Mouse (Mus musculus) lung, embryonic 14.5 days (tissue): ENCODE results near the gene E2f6. TPM values are rescaled to one million over a fixed set of nuclear protein-coding genes. Genes with fewer than 3 reads are reported as not detected.

Source experiments
- ATAC-seq: fragments of 200-750 bp; cut with Nextera tagmentation; 2 replicates; pipeline ENCODE4 v1.8.0; 2017; ENCODE audit warnings: mild to moderate bottlenecking, moderate TSS enrichment, moderate library complexity; ENCODE audit not compliant: insufficient read depth
- DNase-seq: peaks from one replicate; pipeline ENCODE4 v3.0.0-alpha.2; 2015
- H3K27ac ChIP-seq: fragments of 300-500 bp; sonication (generic); 2 replicates; pipeline ENCODE4 v1.5.1; 2014; ENCODE audit warnings: low read depth, mild to moderate bottlenecking, moderate library complexity
- H3K27me3 ChIP-seq: fragments of 300-500 bp; sonication (generic); 2 replicates; pipeline ENCODE4 v1.6.1; 2014; ENCODE audit warnings: low read length, control low read depth; ENCODE audit not compliant: insufficient read depth
- H3K36me3 ChIP-seq: fragments of 300-500 bp; sonication (generic); 2 replicates; pipeline ENCODE4 v1.6.1; 2014; ENCODE audit warnings: control low read depth; ENCODE audit not compliant: insufficient read depth
- H3K4me1 ChIP-seq: fragments of 300-500 bp; sonication (generic); 2 replicates; pipeline ENCODE4 v1.6.1; 2014; ENCODE audit warnings: antibody characterized with exemption, control low read depth; ENCODE audit not compliant: insufficient read depth
- H3K4me2 ChIP-seq: fragments of 300-500 bp; sonication (generic); 2 replicates; pipeline ENCODE4 v1.6.1; 2014; ENCODE audit warnings: mild to moderate bottlenecking
- H3K4me3 ChIP-seq: fragments of 300-500 bp; sonication (generic); 2 replicates; pipeline ENCODE4 v1.5.1; 2014; ENCODE audit warnings: low read depth, low read length
- H3K9ac ChIP-seq: fragments of 300-500 bp; sonication (generic); 2 replicates; pipeline ENCODE4 v1.6.1; 2014
- H3K9me3 ChIP-seq: fragments of 300-500 bp; sonication (generic); 2 replicates; pipeline ENCODE4 v1.6.1; 2016; ENCODE audit warnings: low read depth, low read length, control low read depth
- CTCF ChIP-seq: IDR thresholded peaks from 2 replicates; pipeline ENCODE4 v1.5.1; 2016; ENCODE audit warnings: antibody characterized with exemption, low read depth
- WGBS: fragments of 180-500 bp; shearing (Covaris S2); extraction: QIAGEN DNeasy Blood & Tissue Kit; methylation state at CpG from one replicate; pipeline ENCODE4 v1.1.7; 2014; 5-methylcytosine and 5-hydroxymethylcytosine counted together
- polyA plus RNA-seq: library from polyadenylated mRNA; unstranded; fragments of >200 nt; fragmentation: Nextera tagmentation; extraction: Ambion mirVana; gene quantifications from 2 replicates; pipeline ENCODE4 v1.2.1, GENCODE M21; 2014

Gene E2f6
- polyA plus RNA-seq, 1 experiment from 2014 or later, result 49.0 TPM

- Histone ChIP-seq H3K27ac (no peak overlapping the region), H3K4me2 (no peak overlapping the region), H3K9ac (no peak overlapping the region), H3K4me1 (no peaks in the 10 kb centered on the region), H3K27me3 (no peaks in the 10 kb centered on the region), H3K9me3 (no peaks in the 10 kb centered on the region), H3K4me3 (no peak overlapping the region), H3K36me3 (no peaks in the 10 kb centered on the region)
- no peak for TF ChIP-seq CTCF
- ATAC-seq, result no peak
- DNase-seq, result no peak
- WGBS, result 71% methylated on average over 2 of the region's 2 CpGs
Observed at GRCm38 (mm10) chr12:16856306-16856679, 45.5 kb downstream of the E2f6 start.

GRCm38 (mm10) chr12:16858081-16858480, 47.3 kb downstream of the E2f6 start:
- H3K9me3 ChIP-seq, result no peaks in the 10 kb centered on the region
- no peak for TF ChIP-seq CTCF
- H3K4me2 ChIP-seq, result no peak overlapping the region
- no peak overlapping the region for H3K27ac ChIP-seq
- H3K36me3 ChIP-seq, result no peaks in the 10 kb centered on the region
- ATAC-seq, result no peak
- H3K9ac ChIP-seq, result no peak overlapping the region
- no peak for DNase-seq
- no peaks in the 10 kb centered on the region for H3K4me1 ChIP-seq
- no peaks in the 10 kb centered on the region for H3K27me3 ChIP-seq
- WGBS, result 40% methylated on average over 4 of the region's 4 CpGs
- H3K4me3 ChIP-seq, result no peak overlapping the region

GRCm38 (mm10) chr12:16859781-16860180, 49.0 kb downstream of the E2f6 start:
- H3K9me3 ChIP-seq, result no peaks in the 10 kb centered on the region
- H3K9ac ChIP-seq, result no peak overlapping the region
- DNase-seq (no peak), ATAC-seq (no peak)
- H3K36me3 ChIP-seq, result no peaks in the 10 kb centered on the region
- no peak overlapping the region for H3K4me3 ChIP-seq
- TF ChIP-seq CTCF, result no peak
- H3K4me2 ChIP-seq, result no peak overlapping the region
- no peaks in the 10 kb centered on the region for H3K27me3 ChIP-seq
- 90% methylated on average over 2 of the region's 2 CpGs for WGBS
- H3K4me1 ChIP-seq, result no peaks in the 10 kb centered on the region
- no peak overlapping the region for H3K27ac ChIP-seq

GRCm38 (mm10) chr12:16860533-16860932, 49.8 kb downstream of the E2f6 start:
- H3K4me3 ChIP-seq, result no peak overlapping the region
- 73% methylated on average over 1 of the region's 1 CpGs for WGBS
- no peak for DNase-seq
- no peaks in the 10 kb centered on the region for H3K9me3 ChIP-seq
- ATAC-seq, result no peak
- no peak for TF ChIP-seq CTCF
- H3K4me1 ChIP-seq, result no peaks in the 10 kb centered on the region
- H3K9ac ChIP-seq, result no peak overlapping the region
- H3K27me3 ChIP-seq, result no peaks in the 10 kb centered on the region
- H3K4me2 ChIP-seq, result no peak overlapping the region
- H3K27ac ChIP-seq, result no peak overlapping the region
- H3K36me3 ChIP-seq, result no peaks in the 10 kb centered on the region

GRCm38 (mm10) chr12:16860961-16861360, 50.2 kb downstream of the E2f6 start:
- peak; percentile 28 for DNase-seq
- Histone ChIP-seq H3K27ac (no peak overlapping the region), H3K9me3 (no peaks in the 10 kb centered on the region), H3K4me3 (no peak overlapping the region), H3K9ac (no peak overlapping the region), H3K27me3 (no peaks in the 10 kb centered on the region), H3K4me2 (no peak overlapping the region), H3K4me1 (no peaks in the 10 kb centered on the region), H3K36me3 (no peaks in the 10 kb centered on the region)
- ATAC-seq, result no peak
- no peak for TF ChIP-seq CTCF
- WGBS, result 41% methylated on average over 3 of the region's 3 CpGs

- no peak for ATAC-seq
- H3K27ac ChIP-seq, result no peak overlapping the region
- no peak for TF ChIP-seq CTCF
- 75% methylated on average over 4 of the region's 4 CpGs for WGBS
- H3K4me3 ChIP-seq, result no peak overlapping the region
- no peak overlapping the region for H3K4me2 ChIP-seq
- H3K4me1 ChIP-seq, result peaks cover 8% of the 10 kb centered on the region; the same call in 1 of the 2 replicates
- no peaks in the 10 kb centered on the region for H3K9me3 ChIP-seq
- no peak overlapping the region for H3K9ac ChIP-seq
- H3K36me3 ChIP-seq, result no peaks in the 10 kb centered on the region
- DNase-seq, result no peak
- H3K27me3 ChIP-seq, result no peaks in the 10 kb centered on the region
Observed at GRCm38 (mm10) chr12:16864477-16864876, 53.7 kb downstream of the E2f6 start.

- H3K9me3 ChIP-seq, result no peaks in the 10 kb centered on the region
- 27% methylated on average over 3 of the region's 3 CpGs for WGBS
- no peak overlapping the region for H3K4me3 ChIP-seq
- TF ChIP-seq CTCF, result no peak
- H3K4me1 ChIP-seq, result peaks cover 20% of the 10 kb centered on the region
- ATAC-seq (no peak), DNase-seq (peak; percentile 33)
- no peak overlapping the region for H3K4me2 ChIP-seq
- H3K9ac ChIP-seq, result no peak overlapping the region
- no peak overlapping the region for H3K27ac ChIP-seq
- no peaks in the 10 kb centered on the region for H3K27me3 ChIP-seq
- no peaks in the 10 kb centered on the region for H3K36me3 ChIP-seq
Observed at GRCm38 (mm10) chr12:16865871-16866270, 55.1 kb downstream of the E2f6 start.

- no peak for DNase-seq
- TF ChIP-seq CTCF, result no peak
- H3K4me3 ChIP-seq, result no peak overlapping the region
- H3K4me2 ChIP-seq, result no peak overlapping the region
- H3K9ac ChIP-seq, result no peak overlapping the region
- no peaks in the 10 kb centered on the region for H3K36me3 ChIP-seq
- ATAC-seq, result no peak
- WGBS, result 11% methylated on average over 3 of the region's 3 CpGs
- peaks cover 24% of the 10 kb centered on the region for H3K4me1 ChIP-seq
- no peaks in the 10 kb centered on the region for H3K27me3 ChIP-seq
- H3K9me3 ChIP-seq, result no peaks in the 10 kb centered on the region
- no peak overlapping the region for H3K27ac ChIP-seq
Observed at GRCm38 (mm10) chr12:16866460-16866859, 55.7 kb downstream of the E2f6 start.
